ENCODE assay signal across 16 mouse cellular contexts in the genomic region with DNA sequence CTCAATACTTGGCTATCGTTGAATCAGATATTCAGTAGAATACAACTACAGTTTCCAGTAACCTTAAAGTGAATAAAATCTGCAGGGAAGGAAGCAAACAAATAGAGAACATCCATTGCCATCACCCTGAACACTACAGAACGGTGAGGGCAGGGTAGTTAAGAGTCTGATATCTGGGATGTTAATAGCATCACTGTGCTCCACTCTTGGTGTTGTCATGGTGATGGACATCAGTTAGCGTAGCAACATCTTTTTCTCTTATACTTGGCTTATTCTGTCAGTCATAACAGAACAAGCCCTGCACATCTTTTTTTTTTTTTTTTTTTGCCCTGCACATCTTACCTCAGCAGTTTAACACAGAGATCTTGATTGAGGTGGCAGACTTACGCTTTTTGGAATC.
"Had no signal": no experiment of that assay in that cellular context is flagged by ENCODE, and none has a peak within 500 bp of the region (broad histone marks: within the 10 kb centered on the region; RNA-seq: fewer than 3 reads in every experiment).

No protein-coding gene starts in this region.

- ATAC-seq: liver, embryonic 12.5 days had no signal

- H3K4me2 ChIP-seq: limb, embryonic 15.5 days; liver, embryonic 12.5 days; lung, embryonic 14.5 days; neural tube, embryonic 12.5 days; stomach, embryonic 15.5 days had no signal

- DNase-seq: kidney, adult 18-20 months; kidney, postnatal 10 days; lung, embryonic 14.5 days; lung, postnatal 10 days; lung, postnatal 4 days; retina, postnatal 1 day; right cerebral cortex, postnatal 4 days; spleen, adult 18-20 months; thymus, adult 2 months; thymus, postnatal 25 days had no signal

- H3K4me3 ChIP-seq: limb, embryonic 15.5 days; liver, embryonic 12.5 days; megakaryocyte, embryonic 14.5 days; myocyte; neural tube, embryonic 12.5 days; stomach, embryonic 15.5 days had no signal

- H3K4me1 ChIP-seq: limb, embryonic 15.5 days; liver, embryonic 12.5 days; megakaryocyte, embryonic 14.5 days; neural tube, embryonic 12.5 days; stomach, embryonic 15.5 days had no signal

- H3K9ac ChIP-seq: limb, embryonic 15.5 days; liver, embryonic 12.5 days; lung, embryonic 14.5 days; neural tube, embryonic 12.5 days; stomach, embryonic 15.5 days had no signal

- H3K36me3 ChIP-seq: limb, embryonic 15.5 days; liver, embryonic 12.5 days; neural tube, embryonic 12.5 days; stomach, embryonic 15.5 days had no signal

- H3K27ac ChIP-seq: limb, embryonic 15.5 days; liver, embryonic 12.5 days; neural tube, embryonic 12.5 days; stomach, embryonic 15.5 days had no signal

- H3K27me3 ChIP-seq: limb, embryonic 15.5 days; neural tube, embryonic 12.5 days; stomach, embryonic 15.5 days had no signal

- H3K9me3 ChIP-seq: limb, embryonic 15.5 days; liver, embryonic 12.5 days; megakaryocyte, embryonic 14.5 days; neural tube, embryonic 12.5 days; stomach, embryonic 15.5 days had no signal
